Mouse (Mus musculus) small intestine, adult 2 months (tissue): Measurements from ENCODE around the gene M1ap. TPM values are rescaled to one million over a fixed set of nuclear protein-coding genes. Genes with fewer than 3 reads are reported as not detected.
A peak's percentile ranks its signal among the peaks of the same experiment; 100 is the strongest.

Experiments
- H3K27ac ChIP-seq: fragments of 200-500 bp; 2 replicates; pipeline ENCODE4 v1.5.1; 2012; ENCODE audit warnings: low read depth, low read length, control low read depth, inconsistent platforms; ENCODE audit not compliant: insufficient read depth
- H3K27me3 ChIP-seq: fragments of 200-500 bp; 2 replicates; pipeline ENCODE4 v1.6.1; 2012; ENCODE audit warnings: mild to moderate bottlenecking, moderate library complexity, low read length, inconsistent platforms; ENCODE audit not compliant: control insufficient read depth, insufficient read depth
- H3K36me3 ChIP-seq: fragments of 200-500 bp; 2 replicates; pipeline ENCODE4 v1.6.1; 2012; ENCODE audit warnings: mild to moderate bottlenecking, low read length, control low read depth, inconsistent platforms; ENCODE audit not compliant: control insufficient read depth, insufficient read depth
- H3K4me1 ChIP-seq: fragments of 200-500 bp; 2 replicates; pipeline ENCODE4 v1.6.1; 2012; ENCODE audit warnings: low read length, inconsistent platforms, mixed read lengths; ENCODE audit not compliant: control insufficient read depth, insufficient read depth, insufficient read length
- H3K4me3 ChIP-seq: fragments of 200-500 bp; 2 replicates; pipeline ENCODE4 v1.5.1; 2012; ENCODE audit warnings: low read depth, mild to moderate bottlenecking, control low read depth, inconsistent platforms, low read length, moderate library complexity
- CTCF ChIP-seq: fragments of 200-500 bp; IDR thresholded peaks from 2 replicates; pipeline ENCODE4 v1.5.1; 2012; ENCODE audit warnings: low read depth, mild to moderate bottlenecking, control low read depth, inconsistent platforms, low read length, moderate library complexity, mixed read lengths; ENCODE audit not compliant: insufficient replicate concordance, insufficient read length; ENCODE audit errors: extremely low read depth
- POLR2A ChIP-seq: fragments of 200-500 bp; IDR thresholded peaks from 2 replicates; pipeline ENCODE4 v1.6.1; 2012; ENCODE audit warnings: low read depth, mild to moderate bottlenecking, control low read depth, inconsistent platforms, low read length, moderate library complexity
- WGBS: fragments of 180-500 bp; shearing (Covaris S2); methylation state at CpG from one replicate; pipeline ENCODE4 v1.1.7; 2018; 5-methylcytosine and 5-hydroxymethylcytosine counted together
- polyA plus RNA-seq: library from polyadenylated mRNA; depleted of rRNA; stranded (reverse); fragments of >200 nt; gene quantifications from 2 replicates; pipeline ENCODE4 v1.2.3, GENCODE M21; 2012

The M1ap gene
- polyA plus RNA-seq, 1 experiment = 1.3 TPM

- Histone ChIP-seq H3K4me3 (no peak overlapping the region), H3K27me3 (no peaks in the 10 kb centered on the region), H3K4me1 (peaks cover 4% of the 10 kb centered on the region; the same call in 1 of the 2 replicates), H3K27ac (peak overlapping the region; percentile 67), H3K36me3 (no peaks in the 10 kb centered on the region)
- TF ChIP-seq POLR2A = no peak
- no peak for TF ChIP-seq CTCF
- WGBS = 48% methylated on average over 7 of the region's 7 CpGs
Observed at GRCm38 (mm10) chr6:82997511-82998102, 50.9 kb downstream of the M1ap start.

GRCm38 (mm10) chr6:82998326-82998725 lies 51.6 kb downstream of the M1ap start:
- TF ChIP-seq POLR2A = no peak
- TF ChIP-seq CTCF = peak; percentile 10; the same call in 1 of the 2 replicates
- Histone ChIP-seq H3K27ac (no peak overlapping the region), H3K4me3 (no peak overlapping the region), H3K27me3 (no peaks in the 10 kb centered on the region), H3K4me1 (peaks cover 4% of the 10 kb centered on the region; the same call in 1 of the 2 replicates), H3K36me3 (no peaks in the 10 kb centered on the region)
- WGBS = 77% methylated on average over 4 of the region's 4 CpGs

GRCm38 (mm10) chr6:82999986-83000385 lies 53.3 kb downstream of the M1ap start:
- Histone ChIP-seq H3K4me1 (peaks cover 4% of the 10 kb centered on the region; the same call in 1 of the 2 replicates), H3K27ac (no peak overlapping the region), H3K4me3 (no peak overlapping the region), H3K36me3 (no peaks in the 10 kb centered on the region), H3K27me3 (no peaks in the 10 kb centered on the region)
- WGBS = 68% methylated on average over 8 of the region's 8 CpGs
- TF ChIP-seq CTCF (no peak), POLR2A (no peak)

GRCm38 (mm10) chr6:83003082-83003481 lies 56.4 kb downstream of the M1ap start:
- TF ChIP-seq CTCF (no peak), POLR2A (no peak)
- WGBS = 87% methylated on average over 1 of the region's 1 CpGs
- no peaks in the 10 kb centered on the region for H3K36me3 ChIP-seq
- H3K27me3 ChIP-seq = no peaks in the 10 kb centered on the region
- no peak overlapping the region for H3K27ac ChIP-seq
- H3K4me1 ChIP-seq = no peaks in the 10 kb centered on the region
- no peak overlapping the region for H3K4me3 ChIP-seq

- Histone ChIP-seq H3K4me3 (no peak overlapping the region), H3K36me3 (no peaks in the 10 kb centered on the region), H3K27ac (no peak overlapping the region), H3K27me3 (no peaks in the 10 kb centered on the region), H3K4me1 (no peaks in the 10 kb centered on the region)
- TF ChIP-seq POLR2A = no peak
- TF ChIP-seq CTCF = no peak
- 82% methylated on average over 5 of the region's 5 CpGs for WGBS
Observed at GRCm38 (mm10) chr6:83003850-83004249, 57.1 kb downstream of the M1ap start.

- H3K36me3 ChIP-seq = no peaks in the 10 kb centered on the region
- TF ChIP-seq CTCF = no peak
- no peak for TF ChIP-seq POLR2A
- no peaks in the 10 kb centered on the region for H3K4me1 ChIP-seq
- peak overlapping the region; percentile 37; the same call in 1 of the 2 replicates for H3K27ac ChIP-seq
- no peak overlapping the region for H3K4me3 ChIP-seq
- H3K27me3 ChIP-seq = no peaks in the 10 kb centered on the region
- 82% methylated on average over 2 of the region's 2 CpGs for WGBS
Observed at GRCm38 (mm10) chr6:83004309-83004708, 57.6 kb downstream of the M1ap start.

- Histone ChIP-seq H3K27me3 (no peaks in the 10 kb centered on the region), H3K36me3 (no peaks in the 10 kb centered on the region), H3K4me3 (no peak overlapping the region), H3K27ac (peak overlapping the region; percentile 37), H3K4me1 (no peaks in the 10 kb centered on the region)
- 67% methylated on average over 7 of the region's 7 CpGs for WGBS
- no peak for TF ChIP-seq CTCF
- TF ChIP-seq POLR2A = no peak
Observed at GRCm38 (mm10) chr6:83004872-83005271, 58.2 kb downstream of the M1ap start.

GRCm38 (mm10) chr6:83005444-83006011 lies 58.8 kb downstream of the M1ap start:
- TF ChIP-seq POLR2A (no peak), CTCF (no peak)
- H3K4me3 ChIP-seq = no peak overlapping the region
- peak overlapping the region; percentile 28 for H3K27ac ChIP-seq
- H3K4me1 ChIP-seq = no peaks in the 10 kb centered on the region
- H3K27me3 ChIP-seq = no peaks in the 10 kb centered on the region
- 81% methylated on average over 10 of the region's 10 CpGs for WGBS
- no peaks in the 10 kb centered on the region for H3K36me3 ChIP-seq
